Mouse (Mus musculus): ENCODE data around the gene Gm47969.

- TF ChIP-seq CTCF (IDR thresholded peaks at IDR 0.05; ENCODE audit: borderline replicate concordance, control insufficient read depth, extremely low read depth, insufficient read depth, low read length, poor library complexity), result no peak
- TF ChIP-seq POLR2A (IDR thresholded peaks at IDR 0.05; ENCODE audit: control insufficient read depth, extremely low read depth, insufficient read depth, low read length, poor library complexity), result no peak
Measured at GRCm38 (mm10) chr1:83064851-83065250, 20.1 kb downstream of the Gm47969 start.

All from thymus, adult 2 months (tissue).